Mouse (Mus musculus): Measurements from ENCODE around the gene Pim1.

GRCm38 (mm10) chr17:29448055-29448454 is 42.5 kb upstream of the Pim1 start:
- TF ChIP-seq POLR2A (IDR thresholded peaks at IDR 0.05; ENCODE audit: borderline replicate concordance, low read depth, low read length): no peak
- TF ChIP-seq CTCF (IDR thresholded peaks at IDR 0.05; ENCODE audit: low read depth, low read length): no peak

Data from bone marrow macrophage, adult 2 months (primary cell).